Mouse (Mus musculus) thymus, postnatal 25 days (tissue): ENCODE measurements at regions not wholly inside any gene's neighbourhood (a gene's known extent, or its start where the extent isn't known, plus 50 kb on each side); places are given as distances from the start of the nearest gene placed in this dataset.
"Not testable (repeated sequence)": the region's sequence is repeated elsewhere in the genome, so short reads cannot be mapped to it uniquely, and the experiment has no call there.

Source experiments
- DNase-seq: peaks from one replicate; pipeline ENCODE4 v3.0.0; 2022

- DNase-seq, result no peak
Measured at GRCm38 (mm10) chr6:101858895-101859294, 481.2 kb upstream of the Pdzrn3 start.

DNA sequence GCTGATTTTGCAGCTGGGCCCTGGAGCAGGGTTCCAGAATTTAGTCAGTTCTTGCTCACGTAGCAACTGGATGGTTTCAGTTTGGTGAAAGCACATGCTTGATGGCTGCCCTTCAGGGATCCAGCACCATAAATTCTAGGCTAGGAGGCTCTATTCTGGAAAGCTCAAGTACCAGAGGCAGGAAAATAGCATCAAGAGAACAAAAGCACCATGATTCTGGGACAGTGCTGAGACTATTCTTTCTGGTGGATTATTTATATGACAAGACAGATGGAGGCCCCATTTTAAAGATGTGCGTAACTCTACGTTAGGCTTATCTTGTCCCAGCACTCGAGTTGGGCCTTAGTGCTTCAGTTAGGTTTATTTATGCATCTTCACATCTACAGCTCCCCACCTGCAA is 463.0 kb upstream of the Pdzrn3 start:
- no peak for DNase-seq

- no peak for DNase-seq
Measured at GRCm38 (mm10) chr6:101837563-101837962, 459.9 kb upstream of the Pdzrn3 start.

GRCm38 (mm10) chr6:101793986-101794385 is 416.3 kb upstream of the Pdzrn3 start:
- no peak for DNase-seq

DNA sequence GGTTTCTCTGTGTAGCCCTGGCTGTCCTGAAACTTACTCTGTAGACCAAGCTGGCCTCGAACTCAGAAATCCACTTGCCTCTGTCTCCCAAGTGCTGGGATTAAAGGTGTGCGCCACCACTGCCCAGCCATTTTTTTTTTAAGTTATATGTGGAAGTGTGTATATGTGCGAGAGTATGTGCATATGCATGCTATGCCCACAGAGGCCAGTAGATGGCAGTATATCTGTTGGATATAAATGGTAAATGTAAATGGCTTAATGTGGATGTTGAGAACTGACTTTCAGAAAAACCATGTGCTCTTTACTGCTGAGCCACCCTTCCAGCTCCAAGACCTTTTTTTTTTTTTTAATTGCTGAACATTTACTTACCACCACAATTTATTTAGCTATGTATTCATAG is 400.2 kb upstream of the Pdzrn3 start:
- no peak for DNase-seq

- DNase-seq, result no peak
Measured at GRCm38 (mm10) chr6:101773151-101773550, 395.5 kb upstream of the Pdzrn3 start.

GRCm38 (mm10) chr6:101735107-101735506 is 357.4 kb upstream of the Pdzrn3 start:
- DNase-seq, result no peak

- DNase-seq, result no peak
Measured at GRCm38 (mm10) chr6:101720513-101720912, 342.8 kb upstream of the Pdzrn3 start.

DNA sequence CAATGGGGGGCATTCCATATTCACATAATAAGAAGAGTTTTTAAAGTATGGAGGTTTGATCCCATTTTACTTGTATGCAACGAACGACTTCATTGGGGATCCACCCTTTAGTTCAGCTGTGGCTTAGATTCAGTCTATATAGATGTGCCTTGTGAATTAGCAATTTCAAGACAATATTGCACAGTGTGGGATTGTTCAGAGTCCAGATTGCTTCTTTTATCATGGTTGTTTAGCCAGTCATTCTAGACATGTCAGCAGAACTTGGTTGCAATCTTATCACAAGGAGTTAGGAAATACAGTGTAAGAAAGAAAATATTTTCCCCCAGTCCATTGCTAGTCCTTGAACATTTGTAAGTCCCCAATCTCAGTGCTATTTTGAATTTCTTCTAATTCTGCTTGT is 312.0 kb upstream of the Pdzrn3 start:
- no peak for DNase-seq

DNA sequence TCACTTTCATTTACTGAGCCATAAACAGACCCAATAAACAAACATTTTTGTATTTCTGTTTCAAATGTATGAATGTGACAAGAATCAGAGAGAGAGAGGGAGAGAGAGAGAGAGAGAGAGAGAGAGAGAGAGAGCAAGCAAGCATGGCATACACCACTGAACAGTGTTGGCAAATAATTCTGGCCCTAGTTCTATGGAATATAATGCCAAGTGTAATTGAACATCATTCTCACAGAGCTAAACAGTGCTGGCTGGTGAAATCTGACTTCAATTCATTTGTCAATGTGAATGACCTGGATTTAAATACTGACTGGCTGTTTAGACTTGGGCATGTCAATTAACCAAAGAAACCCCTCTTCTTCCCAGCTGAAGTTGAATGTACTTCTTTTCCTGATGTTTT is 308.9 kb upstream of the Pdzrn3 start:
- DNase-seq, result no peak

DNA sequence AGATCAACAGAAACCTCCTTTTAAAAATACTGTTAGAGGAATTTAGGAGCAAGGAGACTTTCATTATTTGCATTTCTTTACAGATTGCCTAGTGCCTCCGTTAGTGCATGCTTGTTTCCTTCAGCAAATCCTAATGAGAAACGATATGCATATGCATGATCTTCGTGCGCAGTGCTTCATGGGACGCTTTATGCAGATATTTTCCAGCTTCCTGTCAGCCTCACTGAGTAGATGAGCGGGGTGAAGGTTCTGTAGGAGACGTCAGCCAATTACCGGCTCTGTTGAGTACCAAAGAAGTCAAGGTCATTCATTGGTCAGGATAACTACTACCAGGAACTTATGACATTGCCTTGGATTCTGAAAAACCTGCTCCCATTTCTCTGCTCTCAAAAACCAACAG is 308.0 kb upstream of the Pdzrn3 start:
- DNase-seq, result no peak

DNA sequence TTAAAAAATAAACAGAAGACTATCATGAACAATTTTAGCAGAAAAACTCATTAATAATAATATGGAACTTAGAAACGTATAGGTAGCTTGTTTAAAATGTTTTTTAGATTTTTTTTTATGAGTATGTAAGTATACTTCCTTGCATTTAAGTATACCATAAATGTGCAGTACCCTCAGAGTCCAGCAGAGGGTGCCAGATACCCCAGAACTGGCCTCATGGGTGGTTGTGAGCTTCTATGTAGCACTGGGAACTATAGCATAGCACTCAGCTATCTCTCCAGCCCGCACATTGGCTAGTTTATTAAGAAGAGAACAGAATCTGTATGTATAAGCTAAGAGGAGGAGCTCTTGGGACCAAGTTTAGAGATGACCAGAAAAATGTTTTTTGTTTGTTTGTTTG is 306.7 kb upstream of the Pdzrn3 start:
- DNase-seq, result peak; percentile 8

GRCm38 (mm10) chr6:101674846-101675245 is 297.1 kb upstream of the Pdzrn3 start:
- no peak for DNase-seq

DNA sequence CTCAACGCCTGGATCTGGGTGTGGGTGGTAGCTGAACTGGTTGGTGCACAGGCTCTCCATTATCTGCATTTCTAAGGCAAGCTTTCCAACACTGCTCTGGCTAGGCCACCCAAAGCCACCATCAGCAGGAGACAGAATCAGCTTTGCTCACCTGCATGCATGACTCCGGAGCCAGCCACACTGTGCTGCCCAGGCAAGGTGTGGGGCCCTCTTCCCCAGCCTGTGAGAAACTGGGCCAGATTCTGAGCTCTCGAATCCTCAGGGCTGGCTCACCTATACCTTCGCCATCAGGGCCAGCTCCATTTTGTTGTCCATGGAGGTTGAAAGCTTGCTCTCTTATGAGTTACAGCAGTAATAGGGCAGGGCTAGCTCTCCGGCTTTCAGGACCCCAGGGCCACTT is 293.1 kb upstream of the Pdzrn3 start:
- DNase-seq, result no peak

GRCm38 (mm10) chr6:101669118-101669845 is 291.6 kb upstream of the Pdzrn3 start:
- DNase-seq, result no peak

- DNase-seq, result no peak
Measured at GRCm38 (mm10) chr6:101654351-101654750, 276.7 kb upstream of the Pdzrn3 start.

DNA sequence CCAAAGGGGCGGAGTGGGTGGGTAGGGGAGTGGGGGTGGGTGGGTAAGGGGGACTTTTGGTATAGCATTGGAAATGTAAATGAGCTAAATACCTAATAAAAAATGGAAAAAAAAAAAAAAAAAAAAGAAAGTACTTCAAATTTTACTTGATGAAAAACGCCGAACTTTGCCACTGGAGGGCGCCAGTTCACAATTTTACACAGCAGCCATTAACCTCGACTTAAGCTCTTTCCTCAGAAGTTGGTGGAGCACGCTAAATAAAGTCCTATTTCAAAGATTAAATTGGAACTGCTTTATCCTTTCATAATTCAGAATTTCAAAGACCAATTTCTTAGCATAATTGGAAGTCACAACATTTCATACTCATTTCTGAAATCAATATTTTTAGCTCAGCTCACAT is 272.7 kb upstream of the Pdzrn3 start:
- DNase-seq, result not testable (repeated sequence)

GRCm38 (mm10) chr6:101617295-101617694 is 239.6 kb upstream of the Pdzrn3 start:
- DNase-seq, result no peak

DNA sequence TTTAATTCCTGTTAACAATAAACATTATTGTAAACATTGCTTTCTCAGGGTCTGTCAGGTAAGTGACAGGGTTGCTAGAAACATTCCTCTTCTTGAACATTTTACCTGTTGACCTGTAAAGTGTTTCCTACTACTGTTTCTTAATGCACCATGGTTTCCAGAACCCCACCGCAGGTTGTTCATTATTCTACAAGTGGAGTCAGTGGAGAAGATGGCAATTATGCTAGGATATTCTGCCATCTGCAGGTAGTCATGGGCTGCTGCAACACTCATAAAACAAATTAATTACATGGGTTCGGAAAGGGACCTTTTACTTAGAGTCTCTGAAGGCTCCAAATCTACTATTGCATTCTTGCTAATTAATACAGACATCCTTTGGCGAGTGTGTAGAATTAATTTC is 239.1 kb upstream of the Pdzrn3 start:
- no peak for DNase-seq

- no peak for DNase-seq
Measured at GRCm38 (mm10) chr6:101609015-101609414, 231.3 kb upstream of the Pdzrn3 start.

- DNase-seq, result no peak
Measured at GRCm38 (mm10) chr6:101603083-101603482, 225.4 kb upstream of the Pdzrn3 start.

DNA sequence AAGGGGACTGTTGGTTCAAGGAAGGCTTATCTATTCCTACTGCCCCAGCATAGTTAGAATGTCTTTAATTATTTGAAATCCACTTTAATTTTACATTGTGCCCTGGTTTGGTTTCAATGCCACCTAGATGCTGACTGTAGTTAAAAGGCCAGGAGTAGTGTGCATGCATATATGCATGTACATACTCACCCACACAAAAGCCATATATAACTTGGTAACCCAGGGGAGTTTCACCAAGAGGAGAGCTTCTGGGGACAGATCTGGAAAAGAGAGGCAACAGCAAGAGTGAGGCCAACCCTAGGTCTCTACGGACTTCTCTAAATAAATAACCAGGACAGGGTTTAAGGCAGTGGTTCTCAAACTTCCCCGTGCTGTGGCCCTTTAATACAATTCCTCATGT is 219.3 kb upstream of the Pdzrn3 start:
- DNase-seq, result no peak

- no peak for DNase-seq
Measured at GRCm38 (mm10) chr6:101593782-101594641, 216.3 kb upstream of the Pdzrn3 start.

GRCm38 (mm10) chr6:101585871-101586270 is 208.2 kb upstream of the Pdzrn3 start:
- no peak for DNase-seq
